Mouse (Mus musculus): ENCODE measurements at regions not wholly inside any gene's neighbourhood (a gene's known extent, or its start where the extent isn't known, plus 50 kb on each side); places are given as distances from the start of the nearest gene placed in this dataset.

- Histone ChIP-seq H3K9ac (replicated peaks) (no peak overlapping the region), H3K27me3 (ENCODE audit: control insufficient read depth, insufficient read depth, low read length) (no peaks in the 10 kb centered on the region), H3K4me3 (ENCODE audit: insufficient read depth in 1 of 2, low read depth in 2 of 2, low read length in 2 of 2) (no peak overlapping the region), H3K27ac (no peak overlapping the region), H3K4me2 (ENCODE audit: low read depth) (no peak overlapping the region), H3K36me3 (replicated peaks; ENCODE audit: control insufficient read depth, insufficient read depth, low read depth) (no peaks in the 10 kb centered on the region), H3K4me1 (replicated peaks; ENCODE audit: control insufficient read depth in 2 of 2, insufficient read depth in 2 of 2, low read length in 1 of 2) (no peaks in the 10 kb centered on the region), H3K9me3 (ENCODE audit: control insufficient read depth, low read length) (no peaks in the 10 kb centered on the region)
- WGBS (ENCODE audit: insufficient replicate concordance) = 66% methylated on average over 4 of the region's 4 CpGs
- ATAC-seq (ENCODE audit: insufficient read depth) = no peak
- no peak for DNase-seq (ENCODE audit: low read depth in 3 of 3, low spot score in 3 of 3)
- TF ChIP-seq EP300 (IDR thresholded peaks at IDR 0.05; ENCODE audit: low read depth) = no peak
- TF ChIP-seq CTCF (IDR thresholded peaks at IDR 0.05; ENCODE audit: low read depth) = no peak
Observed at GRCm38 (mm10) chr13:97594851-97595250, 165.6 kb downstream of the Gm10260 start.

- Histone ChIP-seq H3K27me3 (ENCODE audit: control insufficient read depth, insufficient read depth, low read length) (no peaks in the 10 kb centered on the region), H3K9ac (replicated peaks) (no peak overlapping the region), H3K9me3 (ENCODE audit: control insufficient read depth, low read length) (no peaks in the 10 kb centered on the region), H3K4me3 (ENCODE audit: insufficient read depth in 1 of 2, low read depth in 2 of 2, low read length in 2 of 2) (no peak overlapping the region), H3K4me2 (ENCODE audit: low read depth) (no peak overlapping the region), H3K27ac (no peak overlapping the region), H3K36me3 (replicated peaks; ENCODE audit: control insufficient read depth, insufficient read depth, low read depth) (no peaks in the 10 kb centered on the region), H3K4me1 (replicated peaks; ENCODE audit: control insufficient read depth in 2 of 2, insufficient read depth in 2 of 2, low read length in 1 of 2) (no peaks in the 10 kb centered on the region)
- TF ChIP-seq CTCF (IDR thresholded peaks at IDR 0.05; ENCODE audit: low read depth) (no peak), EP300 (IDR thresholded peaks at IDR 0.05; ENCODE audit: low read depth) (no peak)
- 71% methylated on average over 8 of the region's 8 CpGs for WGBS (ENCODE audit: insufficient replicate concordance)
- ATAC-seq (ENCODE audit: insufficient read depth) = no peak
- no peak for DNase-seq (ENCODE audit: low read depth in 3 of 3, low spot score in 3 of 3)
Observed at GRCm38 (mm10) chr13:97589626-97590025, 170.8 kb downstream of the Gm10260 start.

- no peak for TF ChIP-seq EP300 (IDR thresholded peaks at IDR 0.05; ENCODE audit: low read depth)
- H3K4me2 ChIP-seq (ENCODE audit: low read depth) = no peak overlapping the region
- H3K4me1 ChIP-seq (replicated peaks; ENCODE audit: control insufficient read depth in 2 of 2, insufficient read depth in 2 of 2, low read length in 1 of 2) = no peaks in the 10 kb centered on the region
- no peaks in the 10 kb centered on the region for H3K9me3 ChIP-seq (ENCODE audit: control insufficient read depth, low read length)
- no peak for DNase-seq (ENCODE audit: low read depth in 3 of 3, low spot score in 3 of 3)
- no peaks in the 10 kb centered on the region for H3K36me3 ChIP-seq (replicated peaks; ENCODE audit: control insufficient read depth, insufficient read depth, low read depth)
- no peak overlapping the region for H3K27ac ChIP-seq
- no peak overlapping the region for H3K4me3 ChIP-seq (ENCODE audit: insufficient read depth in 1 of 2, low read depth in 2 of 2, low read length in 2 of 2)
- ATAC-seq (ENCODE audit: insufficient read depth) = no peak
- no peaks in the 10 kb centered on the region for H3K27me3 ChIP-seq (ENCODE audit: control insufficient read depth, insufficient read depth, low read length)
- H3K9ac ChIP-seq (replicated peaks) = no peak overlapping the region
- 50% methylated on average over 1 of the region's 1 CpGs for WGBS (ENCODE audit: insufficient replicate concordance)
Observed at GRCm38 (mm10) chr13:97588085-97588484, 172.3 kb downstream of the Gm10260 start.

- TF ChIP-seq EP300 (IDR thresholded peaks at IDR 0.05; ENCODE audit: low read depth) (no peak), CTCF (IDR thresholded peaks at IDR 0.05; ENCODE audit: low read depth) (peak; percentile 61)
- ATAC-seq (ENCODE audit: insufficient read depth) = no peak
- Histone ChIP-seq H3K36me3 (replicated peaks; ENCODE audit: control insufficient read depth, insufficient read depth, low read depth) (no peaks in the 10 kb centered on the region), H3K4me2 (ENCODE audit: low read depth) (no peak overlapping the region), H3K4me3 (ENCODE audit: insufficient read depth in 1 of 2, low read depth in 2 of 2, low read length in 2 of 2) (no peak overlapping the region), H3K27ac (no peak overlapping the region), H3K9ac (replicated peaks) (no peak overlapping the region), H3K27me3 (ENCODE audit: control insufficient read depth, insufficient read depth, low read length) (no peaks in the 10 kb centered on the region), H3K9me3 (ENCODE audit: control insufficient read depth, low read length) (no peaks in the 10 kb centered on the region), H3K4me1 (replicated peaks; ENCODE audit: control insufficient read depth in 2 of 2, insufficient read depth in 2 of 2, low read length in 1 of 2) (no peaks in the 10 kb centered on the region)
- no peak for DNase-seq (ENCODE audit: low read depth in 3 of 3, low spot score in 3 of 3)
- WGBS (ENCODE audit: insufficient replicate concordance) = 60% methylated on average over 1 of the region's 1 CpGs
Observed at GRCm38 (mm10) chr13:97587088-97587487, 173.3 kb downstream of the Gm10260 start.

- Histone ChIP-seq H3K27ac (no peak overlapping the region), H3K36me3 (replicated peaks; ENCODE audit: control insufficient read depth, insufficient read depth, low read depth) (no peaks in the 10 kb centered on the region), H3K9ac (replicated peaks) (no peak overlapping the region), H3K9me3 (ENCODE audit: control insufficient read depth, low read length) (no peaks in the 10 kb centered on the region), H3K4me1 (replicated peaks; ENCODE audit: control insufficient read depth in 2 of 2, insufficient read depth in 2 of 2, low read length in 1 of 2) (peaks cover 0 to 4% of the 10 kb centered on the region in 2 experiments; a peak in 1 of 4 replicates), H3K4me3 (ENCODE audit: insufficient read depth in 1 of 2, low read depth in 2 of 2, low read length in 2 of 2) (no peak overlapping the region), H3K27me3 (ENCODE audit: control insufficient read depth, insufficient read depth, low read length) (no peaks in the 10 kb centered on the region), H3K4me2 (ENCODE audit: low read depth) (no peak overlapping the region)
- no peak for ATAC-seq (ENCODE audit: insufficient read depth)
- 10% methylated on average over 4 of the region's 4 CpGs for WGBS (ENCODE audit: insufficient replicate concordance)
- TF ChIP-seq EP300 (IDR thresholded peaks at IDR 0.05; ENCODE audit: low read depth) (no peak), CTCF (IDR thresholded peaks at IDR 0.05; ENCODE audit: low read depth) (no peak)
- no peak for DNase-seq (ENCODE audit: low read depth in 3 of 3, low spot score in 3 of 3)
Observed at GRCm38 (mm10) chr13:97584045-97584444, 176.4 kb downstream of the Gm10260 start.

All from liver, embryonic 14.5 days (tissue).